Mouse (Mus musculus) megakaryocyte, embryonic 14.5 days (primary cell): Measurements from ENCODE around the gene Olfr1369-ps1.

Source experiments
- FLI1 ChIP-seq: IDR thresholded peaks from 2 replicates; pipeline ENCODE4 v1.6.1; 2012; ENCODE audit warnings: low read length, inconsistent platforms, mixed read lengths
- GATA1 ChIP-seq: IDR thresholded peaks from 3 replicates; pipeline ENCODE4 v1.6.1; 2012; ENCODE audit warnings: mixed read lengths, low read length, inconsistent platforms, borderline replicate concordance

GRCm38 (mm10) chr13:21145767-21146166 is 34.5 kb downstream of the Olfr1369-ps1 start, which contains the start of gene Olfr1368:
- no peak for TF ChIP-seq GATA1
- TF ChIP-seq FLI1 = no peak
